Mouse (Mus musculus): ENCODE data around the gene Cdc42se1. TPM values are rescaled to one million over a fixed set of nuclear protein-coding genes. Genes with fewer than 3 reads are reported as not detected.

The Cdc42se1 gene
- polyA plus RNA-seq, 1 experiment from 2014 or later: 50.9 TPM

GRCm38 (mm10) chr3:95230495-95231297 lies 2.2 kb downstream of the Cdc42se1 start:
- peaks cover 33% of the 10 kb centered on the region for H3K36me3 ChIP-seq (ENCODE audit: control insufficient read depth, insufficient read depth, low read length)
- H3K27ac ChIP-seq (ENCODE audit: low read length): peak overlapping the region; percentile 98
- WGBS: 19% methylated on average over 8 of the region's 8 CpGs
- H3K27me3 ChIP-seq (ENCODE audit: control insufficient read depth, insufficient read depth, low read depth, low read length): no peaks in the 10 kb centered on the region
- peak overlapping the region; percentile 89 for H3K4me2 ChIP-seq (ENCODE audit: low read length)
- H3K9me3 ChIP-seq (replicated peaks; ENCODE audit: control insufficient read depth, low read length, poor library complexity, severe bottlenecking): no peaks in the 10 kb centered on the region
- peaks cover 23% of the 10 kb centered on the region for H3K4me1 ChIP-seq (ENCODE audit: control insufficient read depth, insufficient read depth, low read length)
- H3K9ac ChIP-seq (ENCODE audit: low read depth, low read length): peak overlapping the region; percentile 90
- H3K4me3 ChIP-seq (ENCODE audit: low read depth, low read length): peak overlapping the region; percentile 84
- no peak for ATAC-seq

- H3K36me3 ChIP-seq (ENCODE audit: control insufficient read depth, insufficient read depth, low read length): peaks cover 41% of the 10 kb centered on the region
These were observed 3.0 kb downstream of the Cdc42se1 start, which contains the start of gene Mllt11 for GRCm38 (mm10) chr3:95231298-95232221. Gene Mllt11 (minus strand): TSS chr3:95232171.

GRCm38 (mm10) chr3:95232771-95233170 lies 4.2 kb downstream of the Cdc42se1 start:
- no peak overlapping the region for H3K27ac ChIP-seq (ENCODE audit: low read length)
- H3K9me3 ChIP-seq (replicated peaks; ENCODE audit: control insufficient read depth, low read length, poor library complexity, severe bottlenecking): no peaks in the 10 kb centered on the region
- WGBS: 90% methylated on average over 7 of the region's 7 CpGs
- ATAC-seq: no peak
- H3K9ac ChIP-seq (ENCODE audit: low read depth, low read length): no peak overlapping the region
- no peak overlapping the region for H3K4me3 ChIP-seq (ENCODE audit: low read depth, low read length)
- H3K4me2 ChIP-seq (ENCODE audit: low read length): no peak overlapping the region
- peaks cover 20% of the 10 kb centered on the region for H3K4me1 ChIP-seq (ENCODE audit: control insufficient read depth, insufficient read depth, low read length)
- H3K36me3 ChIP-seq (ENCODE audit: control insufficient read depth, insufficient read depth, low read length): peaks cover 49% of the 10 kb centered on the region
- no peaks in the 10 kb centered on the region for H3K27me3 ChIP-seq (ENCODE audit: control insufficient read depth, insufficient read depth, low read depth, low read length)

More at GRCm38 (mm10) chr3:95231298-95232221, 3.0 kb downstream of the Cdc42se1 start, which contains the start of gene Mllt11:
- peak within 1 kb of the TSS; percentile 89 for H3K4me2 ChIP-seq (ENCODE audit: low read length)
- WGBS: 77% methylated on average over 13 of the region's 13 CpGs
- no peaks in the 10 kb centered on the region for H3K27me3 ChIP-seq (ENCODE audit: control insufficient read depth, insufficient read depth, low read depth, low read length)
- H3K27ac ChIP-seq (ENCODE audit: low read length): peak within 1 kb of the TSS; percentile 98; the same call in 1 of the 2 replicates
- H3K4me3 ChIP-seq (ENCODE audit: low read depth, low read length): peak within 1 kb of the TSS; percentile 84; the same call in 1 of the 2 replicates
- no peak for ATAC-seq
- H3K4me1 ChIP-seq (ENCODE audit: control insufficient read depth, insufficient read depth, low read length): peaks cover 20% of the 10 kb centered on the region
- no peaks in the 10 kb centered on the region for H3K9me3 ChIP-seq (replicated peaks; ENCODE audit: control insufficient read depth, low read length, poor library complexity, severe bottlenecking)
- H3K9ac ChIP-seq (ENCODE audit: low read depth, low read length): peak within 1 kb of the TSS; percentile 17; the same call in 1 of the 2 replicates

- ATAC-seq: no peak
- H3K27me3 ChIP-seq (ENCODE audit: control insufficient read depth, insufficient read depth, low read depth, low read length): no peaks in the 10 kb centered on the region
- no peak overlapping the region for H3K4me3 ChIP-seq (ENCODE audit: low read depth, low read length)
- H3K27ac ChIP-seq (ENCODE audit: low read length): no peak overlapping the region
- 76% methylated on average over 16 of the region's 16 CpGs for WGBS
- no peaks in the 10 kb centered on the region for H3K9me3 ChIP-seq (replicated peaks; ENCODE audit: control insufficient read depth, low read length, poor library complexity, severe bottlenecking)
- H3K36me3 ChIP-seq (ENCODE audit: control insufficient read depth, insufficient read depth, low read length): peaks cover 50% of the 10 kb centered on the region
- H3K9ac ChIP-seq (ENCODE audit: low read depth, low read length): no peak overlapping the region
- no peak overlapping the region for H3K4me2 ChIP-seq (ENCODE audit: low read length)
- H3K4me1 ChIP-seq (ENCODE audit: control insufficient read depth, insufficient read depth, low read length): peaks cover 20% of the 10 kb centered on the region
These were observed 4.9 kb downstream of the Cdc42se1 start for GRCm38 (mm10) chr3:95233303-95233980.

GRCm38 (mm10) chr3:95235386-95236301 lies 7.1 kb downstream of the Cdc42se1 start:
- peaks cover 50% of the 10 kb centered on the region for H3K36me3 ChIP-seq (ENCODE audit: control insufficient read depth, insufficient read depth, low read length)
- no peak overlapping the region for H3K9ac ChIP-seq (ENCODE audit: low read depth, low read length)

GRCm38 (mm10) chr3:95237541-95238099 lies 9.1 kb downstream of the Cdc42se1 start:
- ATAC-seq: no peak
- H3K36me3 ChIP-seq (ENCODE audit: control insufficient read depth, insufficient read depth, low read length): peaks cover 41% of the 10 kb centered on the region
- WGBS: 93% methylated on average over 8 of the region's 8 CpGs

More at GRCm38 (mm10) chr3:95235386-95236301, 7.1 kb downstream of the Cdc42se1 start:
- H3K9me3 ChIP-seq (replicated peaks; ENCODE audit: control insufficient read depth, low read length, poor library complexity, severe bottlenecking): no peaks in the 10 kb centered on the region
- peaks cover 8% of the 10 kb centered on the region for H3K4me1 ChIP-seq (ENCODE audit: control insufficient read depth, insufficient read depth, low read length)
- 81% methylated on average over 23 of the region's 23 CpGs for WGBS
- no peak overlapping the region for H3K4me2 ChIP-seq (ENCODE audit: low read length)
- H3K27ac ChIP-seq (ENCODE audit: low read length): no peak overlapping the region
- no peaks in the 10 kb centered on the region for H3K27me3 ChIP-seq (ENCODE audit: control insufficient read depth, insufficient read depth, low read depth, low read length)
- no peak overlapping the region for H3K4me3 ChIP-seq (ENCODE audit: low read depth, low read length)
- ATAC-seq: no peak

GRCm38 (mm10) chr3:95239022-95239421 lies 10.5 kb downstream of the Cdc42se1 start:
- H3K27ac ChIP-seq (ENCODE audit: low read length): no peak overlapping the region
- H3K4me2 ChIP-seq (ENCODE audit: low read length): no peak overlapping the region
- H3K36me3 ChIP-seq (ENCODE audit: control insufficient read depth, insufficient read depth, low read length): peaks cover 28% of the 10 kb centered on the region
- no peak overlapping the region for H3K9ac ChIP-seq (ENCODE audit: low read depth, low read length)
- no peak overlapping the region for H3K4me3 ChIP-seq (ENCODE audit: low read depth, low read length)
- WGBS: 94% methylated on average over 6 of the region's 6 CpGs
- no peaks in the 10 kb centered on the region for H3K27me3 ChIP-seq (ENCODE audit: control insufficient read depth, insufficient read depth, low read depth, low read length)
- no peaks in the 10 kb centered on the region for H3K4me1 ChIP-seq (ENCODE audit: control insufficient read depth, insufficient read depth, low read length)
- no peak for ATAC-seq
- no peaks in the 10 kb centered on the region for H3K9me3 ChIP-seq (replicated peaks; ENCODE audit: control insufficient read depth, low read length, poor library complexity, severe bottlenecking)

More at GRCm38 (mm10) chr3:95237541-95238099, 9.1 kb downstream of the Cdc42se1 start:
- no peaks in the 10 kb centered on the region for H3K4me1 ChIP-seq (ENCODE audit: control insufficient read depth, insufficient read depth, low read length)
- no peaks in the 10 kb centered on the region for H3K9me3 ChIP-seq (replicated peaks; ENCODE audit: control insufficient read depth, low read length, poor library complexity, severe bottlenecking)
- no peak overlapping the region for H3K9ac ChIP-seq (ENCODE audit: low read depth, low read length)
- H3K27ac ChIP-seq (ENCODE audit: low read length): no peak overlapping the region
- no peaks in the 10 kb centered on the region for H3K27me3 ChIP-seq (ENCODE audit: control insufficient read depth, insufficient read depth, low read depth, low read length)
- no peak overlapping the region for H3K4me3 ChIP-seq (ENCODE audit: low read depth, low read length)
- H3K4me2 ChIP-seq (ENCODE audit: low read length): no peak overlapping the region
